Mouse (Mus musculus): ENCODE measurements around the gene Mmp23.
A peak's percentile ranks its signal among the peaks of the same experiment; 100 is the strongest.
"Not testable (repeated sequence)": the region's sequence is repeated elsewhere in the genome, so short reads cannot be mapped to it uniquely, and the experiment has no call there.

Mmp23 gene

DNA sequence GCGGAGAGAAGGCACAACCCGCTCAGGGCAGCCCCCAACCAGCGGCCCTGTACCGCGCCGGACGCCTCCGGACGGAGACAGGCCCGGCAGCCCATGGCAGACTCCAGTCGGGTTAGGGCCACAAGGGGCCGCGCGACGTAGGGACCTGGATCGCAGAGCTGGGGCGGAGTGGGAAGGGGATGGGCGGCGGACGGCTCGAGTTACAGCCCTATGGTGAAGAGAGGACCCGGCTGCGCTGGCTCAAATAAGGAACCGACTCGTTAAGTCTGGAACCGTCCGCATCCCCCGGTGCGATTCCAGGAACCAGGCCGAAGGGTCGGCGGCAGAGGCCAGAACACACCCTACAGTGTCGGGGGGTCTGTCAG lies at the start of gene Mmp23:
Mmp23 (minus strand) TSS at position 299 of the 365 bp plus-strand sequence.
- no peak for DNase-seq

DNA sequence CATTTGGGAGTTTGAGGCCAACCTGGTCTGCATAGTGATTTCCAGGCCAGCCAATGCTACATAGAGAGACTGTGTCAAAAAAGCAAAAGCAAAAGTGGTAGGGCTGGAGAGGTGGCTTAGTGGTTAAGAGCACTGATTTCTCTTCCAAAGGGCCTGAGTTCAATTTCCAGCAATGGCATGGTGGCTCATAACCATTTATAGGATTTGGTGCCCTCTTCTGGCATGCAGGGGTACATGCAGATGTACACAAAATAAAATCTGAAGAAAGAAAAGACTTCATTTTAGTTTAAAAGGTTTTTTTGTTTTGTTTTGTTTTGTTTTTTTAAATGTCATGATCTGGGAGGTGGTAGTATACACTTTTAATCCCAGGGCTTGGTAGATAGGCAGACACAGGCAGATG lies 47.2 kb upstream of the Mmp23 start:
- DNase-seq: no peak

DNA sequence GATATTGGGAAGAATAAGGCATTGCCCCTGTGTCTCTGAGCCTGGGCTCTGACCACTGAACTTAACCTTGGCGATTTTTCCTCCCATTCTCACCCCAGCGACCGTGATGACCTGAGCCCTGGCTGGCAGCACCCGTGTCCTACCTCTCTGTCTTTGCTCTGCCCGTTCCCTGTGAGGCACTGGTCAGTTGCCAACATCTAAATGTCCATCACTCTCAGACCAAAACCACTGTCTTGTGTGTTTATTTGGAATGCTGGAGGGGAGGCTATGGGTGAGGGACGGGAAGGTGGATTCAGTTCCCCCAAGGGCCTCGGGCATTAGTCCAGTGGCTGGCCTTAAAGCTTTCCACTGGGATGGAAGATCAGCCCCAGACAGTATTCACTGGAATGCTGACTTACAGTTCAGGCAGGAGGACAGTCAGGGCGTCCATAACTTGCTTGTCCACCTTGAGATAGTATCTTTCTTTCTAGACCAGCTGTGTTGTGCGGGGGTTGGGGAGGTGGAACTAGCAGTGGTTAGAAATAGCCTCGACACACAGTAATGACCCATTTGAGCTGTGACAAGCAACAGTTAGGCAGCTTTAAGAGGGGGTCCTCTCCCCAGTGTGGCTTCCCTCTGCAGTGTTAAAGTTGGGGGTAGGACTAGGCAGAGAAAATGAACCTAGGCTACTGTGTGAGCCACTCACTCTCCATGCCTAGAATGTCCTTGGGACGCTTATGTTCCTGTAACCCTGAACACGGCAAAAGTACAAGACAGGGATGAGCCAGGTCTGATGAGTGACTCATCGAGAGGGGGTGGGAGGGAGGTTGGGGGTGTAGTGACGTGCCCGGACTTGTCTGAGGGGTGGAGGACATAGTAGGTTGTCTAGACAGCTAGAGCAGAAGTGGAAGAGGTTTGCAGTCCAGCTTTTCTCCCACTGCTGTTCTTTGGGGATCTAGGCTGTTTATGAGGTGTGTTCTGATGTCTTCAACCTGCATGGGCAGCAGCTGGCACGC lies 43.4 kb upstream of the Mmp23 start:
- peak; percentile 34 for DNase-seq

- no peak for DNase-seq
These were observed 42.4 kb upstream of the Mmp23 start for GRCm38 (mm10) chr4:155695531-155696062.

DNA sequence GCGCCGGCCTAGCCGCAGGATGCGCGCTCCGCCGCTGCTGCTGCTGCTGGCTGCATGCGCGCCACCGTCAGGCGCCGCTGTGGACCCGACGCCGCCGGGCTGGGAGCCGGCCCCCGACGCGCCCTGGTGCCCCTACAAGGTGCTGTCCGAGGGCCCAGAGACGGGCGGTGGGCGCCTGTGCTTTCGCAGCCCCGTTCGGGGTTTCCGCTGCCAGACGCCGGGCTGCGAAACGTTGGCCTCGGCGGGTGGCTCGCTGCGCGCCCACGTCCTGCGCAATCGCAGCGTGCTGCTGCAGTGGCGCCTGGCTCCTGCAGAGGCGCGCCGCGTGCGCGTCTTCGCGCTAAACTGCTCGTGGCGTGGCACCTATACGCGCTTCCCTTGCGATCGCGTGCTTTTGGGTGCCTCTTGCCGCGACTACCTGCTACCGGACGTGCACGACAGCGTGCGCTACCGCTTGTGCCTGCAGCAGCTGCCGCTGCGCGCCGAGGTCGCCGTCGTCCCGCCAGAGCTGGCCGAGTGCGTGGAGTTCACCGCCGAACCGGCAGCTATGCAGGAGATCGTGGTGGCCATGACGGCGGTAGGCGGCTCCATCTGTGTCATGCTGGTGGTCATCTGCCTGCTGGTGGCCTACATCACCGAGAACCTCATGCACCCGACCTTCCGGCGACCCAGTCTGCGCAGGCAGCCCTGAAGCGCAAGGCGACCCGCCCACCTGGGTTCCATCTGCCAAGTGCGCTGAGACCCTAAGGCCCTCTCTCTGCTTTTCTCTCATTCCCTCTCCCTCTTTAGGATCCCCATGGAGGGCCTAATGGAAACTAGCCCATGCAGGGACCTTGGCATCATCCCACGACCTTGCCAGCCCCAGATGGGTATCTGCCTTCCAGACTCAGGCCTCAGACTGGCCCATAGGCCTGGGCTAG lies 41.6 kb upstream of the Mmp23 start:
- DNase-seq: peak; percentile 87

DNA sequence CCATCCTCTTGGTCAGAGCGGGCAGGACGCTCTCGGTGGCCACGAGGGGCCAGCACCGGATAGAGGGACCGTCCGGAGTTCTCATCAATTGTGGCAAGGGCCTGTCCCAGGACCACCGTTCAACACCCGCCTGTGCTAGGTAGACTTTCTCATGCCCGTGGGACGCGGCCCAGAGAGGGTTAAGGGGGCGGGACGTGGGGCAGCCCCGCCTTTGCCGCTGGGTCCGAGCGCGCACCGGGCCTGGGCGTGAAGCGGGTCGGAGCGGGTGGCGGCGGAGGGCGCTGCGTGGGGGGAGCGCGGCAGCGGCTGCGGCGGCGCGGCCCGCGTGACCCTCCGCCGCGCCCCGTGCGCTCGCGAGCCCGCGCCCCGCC lies 40.9 kb upstream of the Mmp23 start, which contains the start of gene Fndc10:
Fndc10 (plus strand) TSS at position 232 of the 371 bp plus-strand sequence.
- peak; percentile 86 for DNase-seq

GRCm38 (mm10) chr4:155692421-155692820 lies 39.2 kb upstream of the Mmp23 start:
- no peak for DNase-seq

GRCm38 (mm10) chr4:155690571-155691375 lies 37.6 kb upstream of the Mmp23 start:
- DNase-seq: no peak

DNA sequence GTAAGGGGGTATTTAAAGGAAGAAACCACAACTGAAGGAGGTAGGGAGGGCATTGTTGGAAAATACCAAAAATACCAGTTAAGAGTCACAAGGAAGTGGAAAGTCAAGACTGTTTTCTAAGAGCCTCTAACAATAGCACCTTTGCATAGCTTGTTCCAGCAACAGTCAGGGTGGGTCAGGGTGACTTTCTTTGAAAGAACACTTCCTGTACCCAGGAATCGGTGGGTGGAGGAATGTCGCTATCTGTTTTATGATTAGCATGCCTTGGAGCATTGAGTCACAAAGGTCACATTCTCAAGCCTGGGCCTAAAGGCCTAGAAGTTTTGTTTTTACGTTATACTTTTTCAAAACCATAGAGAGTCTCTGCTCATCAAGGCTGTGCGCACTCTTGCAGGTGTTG lies 34.6 kb upstream of the Mmp23 start:
- not testable (repeated sequence) for DNase-seq

DNA sequence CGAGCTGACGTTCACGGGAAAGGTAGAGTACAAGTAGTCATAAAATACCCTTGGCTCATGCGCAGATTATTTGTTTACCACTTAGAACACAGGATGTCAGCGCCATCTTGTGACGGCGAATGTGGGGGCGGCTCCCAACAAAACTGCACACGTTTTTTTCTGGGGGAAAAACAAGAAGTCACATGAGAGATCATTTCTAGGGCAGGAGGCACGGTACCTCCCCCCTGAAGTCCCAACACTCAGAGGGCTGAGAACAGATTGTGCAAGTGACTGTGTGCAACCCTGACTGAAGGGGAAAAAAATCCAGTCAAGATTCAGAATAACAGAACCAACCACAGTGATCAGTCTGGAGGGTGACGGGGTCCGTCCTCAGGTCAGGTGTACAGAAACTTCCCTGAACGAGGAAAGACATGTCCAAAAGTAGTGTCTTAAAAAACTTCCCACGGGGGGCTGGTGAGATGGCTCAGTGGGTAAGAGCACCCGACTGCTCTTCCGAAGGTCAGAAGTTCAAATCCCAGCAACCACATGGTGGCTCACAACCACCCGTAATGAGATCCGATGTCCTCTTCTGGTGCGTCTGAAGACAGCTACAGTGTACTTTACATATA lies 30.6 kb upstream of the Mmp23 start:
- not testable (repeated sequence) for DNase-seq

DNA sequence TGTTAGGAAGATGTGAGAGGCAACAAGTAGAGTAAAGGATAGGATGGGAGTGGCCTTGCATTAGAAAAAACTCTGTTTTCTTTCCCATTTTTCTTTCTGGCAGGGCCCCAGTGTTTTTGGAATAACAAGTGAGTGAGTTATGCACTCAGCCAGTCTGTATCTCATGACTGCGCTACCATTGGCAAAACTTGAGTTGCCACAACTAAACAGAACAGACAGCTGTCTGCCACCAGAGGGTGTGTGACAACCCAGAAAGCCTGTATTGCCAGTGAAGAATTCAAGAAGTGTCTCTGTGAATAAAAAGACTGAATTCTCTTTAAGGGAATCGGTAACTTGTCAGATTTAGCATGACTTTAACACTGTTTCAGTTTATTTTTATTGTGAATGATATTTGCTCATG lies 22.8 kb upstream of the Mmp23 start:
- DNase-seq: no peak

- no peak for DNase-seq
These were observed 18.9 kb upstream of the Mmp23 start for GRCm38 (mm10) chr4:155672082-155672481.

- not testable (repeated sequence) for DNase-seq
These were observed 17.1 kb upstream of the Mmp23 start for GRCm38 (mm10) chr4:155670236-155670635.

DNA sequence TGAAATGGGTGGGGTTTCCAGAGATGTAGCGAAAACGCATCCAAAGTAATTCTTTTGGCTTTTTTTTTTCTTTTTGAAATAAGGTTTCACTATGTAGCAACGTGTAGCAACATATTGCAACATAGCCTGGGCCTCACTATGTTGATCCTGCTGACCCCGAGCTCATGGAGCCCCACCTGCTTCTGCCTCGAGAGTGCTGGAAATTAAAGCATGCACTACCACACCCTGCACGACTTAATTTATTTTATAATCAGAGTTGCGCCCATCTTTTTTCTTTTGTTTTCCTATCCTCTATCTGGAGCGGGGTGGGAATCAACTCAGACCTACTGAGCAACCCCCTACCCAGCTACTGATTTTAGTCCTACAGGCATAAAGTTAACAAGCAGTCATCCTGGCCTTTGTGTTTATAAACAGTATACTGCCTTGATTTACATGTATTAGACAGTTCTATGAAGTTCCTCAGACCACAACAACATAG lies 16.5 kb upstream of the Mmp23 start:
- no peak for DNase-seq

GRCm38 (mm10) chr4:155668689-155669597 lies 15.8 kb upstream of the Mmp23 start, which contains the start of gene Mib2:
TSS of gene Mib2 (minus strand) at chr4:155669198.
- DNase-seq: peak; percentile 98

- no peak for DNase-seq
These were observed 13.7 kb upstream of the Mmp23 start for GRCm38 (mm10) chr4:155666903-155667302.

DNA sequence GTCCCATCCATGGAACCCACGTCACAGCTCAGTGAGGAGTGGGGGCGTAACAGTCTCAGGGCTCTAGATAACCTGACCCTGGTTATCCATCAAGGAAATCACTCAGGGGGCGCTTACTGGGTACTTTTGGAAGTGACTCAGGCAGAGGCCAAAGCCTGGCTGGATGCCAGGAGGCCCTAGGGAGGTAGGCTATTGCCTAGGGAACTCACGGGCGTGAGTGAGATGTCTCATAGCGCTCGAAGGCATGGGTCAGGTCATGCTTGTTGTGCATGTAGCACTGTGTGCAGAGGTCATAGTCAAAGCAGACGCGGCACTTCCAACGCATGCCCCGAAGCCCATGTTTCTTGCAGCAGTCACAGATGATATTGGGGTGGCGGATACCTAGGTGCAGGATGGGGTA lies 7.5 kb upstream of the Mmp23 start:
- DNase-seq: no peak

- no peak for DNase-seq
These were observed 5.8 kb upstream of the Mmp23 start for GRCm38 (mm10) chr4:155658961-155659360.

- DNase-seq: no peak
These were observed 3.1 kb upstream of the Mmp23 start for GRCm38 (mm10) chr4:155656214-155656751.

Measured in right cerebral cortex, adult 18-20 months (tissue).